Mouse (Mus musculus): ENCODE measurements around the gene Strn4.

- TF ChIP-seq GATA1 (IDR thresholded peaks at IDR 0.05; ENCODE audit: borderline replicate concordance, low read length), result no peak
- no peak for TF ChIP-seq FLI1 (IDR thresholded peaks at IDR 0.05; ENCODE audit: low read length)
Observed at GRCm38 (mm10) chr7:16859902-16860651, 44.4 kb downstream of the Strn4 start.

Data from megakaryocyte, embryonic 14.5 days (primary cell).